Mouse (Mus musculus) right cerebral cortex, adult 18-20 months (tissue): ENCODE data around the gene Apoc1.

Experiments used
- DNase-seq: peaks from one replicate; pipeline ENCODE4 v3.0.0; 2022; ENCODE audit warnings: mixed read lengths

Gene Apoc1

DNA sequence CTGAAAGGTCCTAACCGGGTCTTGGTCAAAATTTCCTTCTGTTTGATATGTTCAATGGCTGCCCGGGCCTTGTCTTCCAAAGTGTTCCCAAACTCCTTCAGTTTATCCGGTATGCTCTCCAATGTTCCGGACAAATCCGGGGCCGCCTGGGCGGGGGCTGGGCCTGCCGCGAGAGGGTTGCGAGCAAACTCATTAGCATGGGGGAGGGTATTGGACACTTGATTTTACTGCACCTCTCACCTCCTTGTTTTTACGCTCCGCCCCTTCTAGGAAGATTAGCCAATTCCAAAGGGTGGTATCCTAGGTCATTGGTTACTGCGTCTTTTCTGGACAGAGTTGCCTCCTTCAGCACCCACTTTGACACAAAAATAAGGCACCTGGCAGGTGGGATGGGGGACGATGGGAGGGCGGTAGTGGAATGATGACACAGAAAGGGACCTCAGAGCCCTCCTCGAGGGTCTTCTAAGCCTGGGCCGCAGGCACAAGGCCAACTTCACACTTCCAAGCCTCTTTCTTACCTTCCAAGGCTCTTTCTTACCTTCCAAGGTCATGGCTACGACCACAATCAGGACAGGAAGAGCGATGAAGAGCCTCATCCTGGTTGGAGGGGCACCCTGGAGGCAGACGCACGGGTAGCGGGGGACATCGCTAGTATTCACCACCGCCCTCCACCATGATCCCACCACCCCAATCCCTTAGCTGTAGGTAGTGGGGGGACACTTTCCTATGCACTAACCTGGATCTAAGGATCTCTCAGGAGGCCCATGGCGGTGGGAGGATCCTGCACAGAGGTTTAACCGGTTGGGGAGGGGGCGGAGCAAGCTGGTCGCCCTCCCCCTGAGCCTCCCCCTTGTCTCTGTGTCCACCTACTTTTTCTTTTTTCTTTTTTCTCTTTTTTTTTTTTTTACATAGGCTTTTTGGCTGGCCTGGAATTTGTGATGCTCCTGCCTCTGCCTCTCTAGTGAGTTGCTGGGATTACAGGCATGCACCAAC lies at the start of gene Apoc1:
Apoc1 (minus strand) TSS at position 788 of the 993 bp plus-strand sequence.
- no peak for DNase-seq

- DNase-seq, result no peak
Measured at GRCm38 (mm10) chr7:19741329-19742031, 49.0 kb upstream of the Apoc1 start.

GRCm38 (mm10) chr7:19740269-19740668 lies 47.8 kb upstream of the Apoc1 start:
- no peak for DNase-seq

DNA sequence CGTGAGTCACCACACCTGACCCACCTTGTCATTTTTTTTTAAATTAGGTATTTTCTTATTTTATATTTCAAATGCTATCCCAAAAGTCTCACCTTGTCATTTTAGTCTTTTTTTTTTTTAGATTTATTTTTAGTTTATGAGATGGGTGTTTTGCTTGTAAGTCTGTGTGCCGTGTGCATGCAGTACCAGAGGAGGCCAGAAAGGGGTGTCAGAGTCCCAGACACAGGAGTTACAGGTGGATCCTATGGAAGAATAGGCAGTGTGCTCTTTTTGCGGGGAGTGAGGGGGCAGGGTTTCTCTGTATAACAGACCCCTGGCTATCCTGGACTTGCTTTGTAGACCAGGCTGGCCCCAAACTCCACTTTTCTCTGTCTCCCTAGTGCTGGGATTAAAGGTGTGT lies 46.3 kb upstream of the Apoc1 start:
- DNase-seq, result no peak

DNA sequence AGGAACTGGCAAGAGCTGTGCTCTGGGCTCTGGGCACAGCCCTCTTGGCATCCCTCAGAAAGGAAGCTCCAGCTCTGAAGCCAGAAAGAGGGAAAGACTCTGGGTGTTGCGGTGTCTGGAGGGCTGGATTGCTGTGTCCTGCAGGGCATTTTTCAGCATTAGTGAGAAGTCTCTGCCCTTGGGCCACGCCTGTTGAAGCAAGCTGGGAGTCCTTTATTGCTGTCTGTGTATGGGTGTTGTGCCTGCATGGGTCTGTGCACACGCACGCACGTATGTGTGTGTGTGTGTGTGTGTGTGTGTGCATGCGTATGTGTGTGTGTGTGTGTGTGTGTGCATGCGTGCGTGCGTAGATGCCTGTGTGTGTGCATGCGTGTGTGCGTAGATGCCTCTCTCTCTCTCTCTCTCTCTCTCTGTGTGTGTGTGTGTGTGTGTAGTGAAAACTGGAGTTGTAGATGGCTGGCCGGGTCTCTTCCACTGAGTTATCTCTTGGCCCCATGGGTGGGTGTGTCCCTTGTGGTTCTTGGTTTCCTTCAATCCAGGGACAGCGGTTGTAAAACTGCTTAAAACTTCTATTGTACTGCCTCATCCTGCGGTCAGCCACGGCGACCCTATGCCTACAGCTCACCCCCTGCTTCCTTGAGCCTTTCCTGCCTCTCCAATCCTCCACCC lies 44.1 kb upstream of the Apoc1 start:
- DNase-seq, result no peak

- no peak for DNase-seq
Measured at GRCm38 (mm10) chr7:19734178-19734666, 41.8 kb upstream of the Apoc1 start.

- no peak for DNase-seq
Measured at GRCm38 (mm10) chr7:19726541-19726940, 34.1 kb upstream of the Apoc1 start.

GRCm38 (mm10) chr7:19724167-19724566 lies 31.7 kb upstream of the Apoc1 start:
- no peak for DNase-seq

- DNase-seq, result no peak
Measured at GRCm38 (mm10) chr7:19722754-19723195, 30.3 kb upstream of the Apoc1 start.

GRCm38 (mm10) chr7:19719200-19719599 lies 26.7 kb upstream of the Apoc1 start:
- DNase-seq, result no peak

- no peak for DNase-seq
Measured at GRCm38 (mm10) chr7:19718297-19718952, 26.0 kb upstream of the Apoc1 start.

- DNase-seq, result no peak
Measured at GRCm38 (mm10) chr7:19717346-19717745, 24.9 kb upstream of the Apoc1 start.

DNA sequence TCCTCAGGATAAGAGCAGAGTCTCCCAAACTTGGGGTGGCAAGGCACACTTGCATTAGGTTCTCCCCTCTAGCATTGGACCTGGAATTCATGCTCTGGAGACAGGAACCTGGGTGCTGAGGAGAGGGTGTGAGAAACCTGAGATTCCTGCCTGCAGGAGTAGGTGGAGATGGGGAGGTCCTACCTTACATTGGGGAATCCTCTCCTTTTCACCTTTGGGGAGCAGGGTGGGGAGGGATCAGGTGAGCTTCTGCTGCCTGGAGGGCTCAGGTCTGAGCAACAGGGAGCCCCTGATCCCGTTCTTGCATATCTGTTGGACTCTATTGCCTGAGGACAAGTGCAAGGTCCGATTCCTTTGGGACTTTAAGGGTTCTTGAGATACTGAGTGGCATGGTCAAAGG lies 24.4 kb upstream of the Apoc1 start:
- no peak for DNase-seq

GRCm38 (mm10) chr7:19716055-19716682 lies 23.7 kb upstream of the Apoc1 start:
- DNase-seq, result no peak

DNA sequence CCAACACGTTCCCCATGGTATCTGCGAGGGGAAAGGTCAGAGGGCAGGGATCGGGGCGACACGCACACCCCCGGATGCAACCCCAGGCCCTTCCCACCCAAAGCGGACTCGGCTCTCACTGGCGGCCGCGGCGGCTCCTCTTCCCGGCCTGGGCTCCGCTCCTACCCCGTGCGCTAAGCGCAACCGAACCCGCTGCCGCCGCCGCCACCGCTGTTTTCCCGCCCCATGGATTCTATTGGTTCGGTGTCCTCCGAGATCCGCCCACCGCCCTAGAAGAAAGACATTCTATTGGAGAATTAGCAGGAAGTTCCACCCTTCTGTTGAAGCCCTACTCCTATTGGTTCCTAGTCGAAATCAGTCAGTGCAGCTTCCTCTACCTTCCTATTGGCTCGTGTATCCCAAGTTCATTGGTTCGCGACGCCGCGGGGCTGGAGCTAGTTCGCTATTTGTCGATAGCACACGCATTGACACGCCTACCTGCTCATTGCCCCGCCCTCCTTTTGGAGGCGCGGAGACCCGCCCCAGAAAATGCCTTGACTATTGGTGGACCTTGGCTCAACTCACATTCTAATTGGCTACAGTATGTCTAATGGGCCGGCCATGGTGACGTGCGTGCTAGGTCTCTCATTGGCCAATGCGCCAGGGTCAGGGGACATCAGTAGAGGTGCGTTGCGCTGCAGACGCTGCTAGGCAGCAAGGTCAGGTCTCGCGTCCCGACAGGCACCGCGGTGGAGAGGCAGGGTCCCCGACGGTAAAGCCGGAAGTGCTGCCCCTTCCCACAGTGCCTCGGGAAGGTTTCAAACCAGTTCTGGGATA lies 23.0 kb upstream of the Apoc1 start, which contains the start of gene Tomm40:
Tomm40 (minus strand) TSS at position 200 of the 816 bp plus-strand sequence.
- DNase-seq, result peak; percentile 100

DNA sequence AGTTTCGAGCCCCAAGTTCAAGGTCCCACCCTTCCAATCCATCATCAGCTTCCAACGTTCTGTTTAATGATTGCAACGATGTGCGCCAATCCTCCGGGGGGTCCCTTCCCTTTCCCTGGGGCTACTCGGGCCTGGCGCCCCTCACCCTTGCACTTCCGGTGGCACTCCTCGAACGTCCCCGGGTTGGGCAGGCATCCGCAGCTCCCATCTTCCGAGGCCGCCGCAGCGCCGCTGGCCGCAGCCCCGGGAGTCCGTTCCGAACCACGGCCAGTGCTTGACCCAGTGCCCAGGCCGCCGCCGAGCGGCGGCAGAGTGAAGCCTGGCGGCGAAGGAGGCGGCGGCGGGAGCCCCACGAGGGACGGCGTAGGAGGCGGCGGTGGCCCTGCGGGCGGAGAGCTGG lies 22.4 kb upstream of the Apoc1 start:
- DNase-seq, result no peak

- DNase-seq, result no peak
Measured at GRCm38 (mm10) chr7:19713598-19713997, 21.1 kb upstream of the Apoc1 start.

GRCm38 (mm10) chr7:19713196-19713595 lies 20.7 kb upstream of the Apoc1 start:
- DNase-seq, result no peak

DNA sequence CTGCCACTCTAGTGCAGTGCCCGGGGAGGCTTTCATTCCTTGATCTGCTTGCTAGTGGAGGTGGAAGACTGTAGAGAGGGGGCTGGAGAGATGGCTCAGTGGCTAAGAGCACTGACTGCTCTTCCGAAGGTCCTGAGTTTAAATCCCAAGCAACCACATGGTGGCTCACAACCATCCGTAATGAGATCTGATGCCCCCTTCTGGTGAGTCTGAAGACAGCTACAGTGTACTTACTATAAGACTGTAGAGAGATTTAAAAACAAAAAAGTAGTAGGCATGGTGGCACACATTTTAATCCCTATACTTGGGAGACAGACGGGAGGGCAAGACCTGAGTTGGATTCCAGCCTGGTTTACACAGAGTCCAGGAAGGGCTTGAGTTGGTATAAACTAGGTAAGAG lies 20.0 kb upstream of the Apoc1 start:
- DNase-seq, result no peak

- no peak for DNase-seq
Measured at GRCm38 (mm10) chr7:19710650-19711049, 18.2 kb upstream of the Apoc1 start.

DNA sequence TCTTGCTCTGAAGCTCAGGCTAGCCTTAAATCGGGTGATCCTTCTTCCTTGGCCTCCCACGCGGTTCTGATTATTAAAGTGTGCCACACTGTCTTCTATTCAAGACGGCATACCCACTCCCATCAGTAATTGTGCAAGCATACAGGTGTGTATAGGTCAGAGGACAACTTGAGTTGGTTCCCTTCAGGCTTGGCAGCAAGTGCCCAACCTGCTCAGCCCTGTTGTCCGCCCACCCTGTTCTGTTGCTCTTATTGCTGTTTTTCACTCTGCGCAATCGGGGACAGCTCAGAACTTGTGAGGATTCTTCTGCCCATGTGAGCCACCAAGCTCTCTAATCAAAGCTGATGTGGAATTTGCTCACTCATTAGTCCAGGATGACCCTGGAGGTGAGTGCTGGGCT lies 12.8 kb upstream of the Apoc1 start:
- no peak for DNase-seq
